Mouse (Mus musculus): ENCODE measurements around the gene Mvb12a. TPM values are rescaled to one million over a fixed set of nuclear protein-coding genes. Genes with fewer than 3 reads are reported as not detected.

Gene Mvb12a
- polyA plus RNA-seq (2011; ENCODE audit: insufficient read depth, insufficient read length, low read depth, missing spikeins): 72.6 and 74.1 TPM in 2 replicates

- Histone ChIP-seq H3K4me1 (ENCODE audit: control insufficient read depth, insufficient read depth, low read length) (no peaks in the 10 kb centered on the region), H3K9me3 (replicated peaks; ENCODE audit: control insufficient read depth, insufficient read depth, low read length, poor library complexity, severe bottlenecking) (no peaks in the 10 kb centered on the region), H3K27ac (ENCODE audit: insufficient read depth, low read length) (no peak within 1 kb of the TSS), H3K4me3 (ENCODE audit: low read depth, low read length) (peak within 1 kb of the TSS; percentile 94), H3K9ac (ENCODE audit: low read depth, poor library complexity, severe bottlenecking) (peak within 1 kb of the TSS; percentile 69), H3K36me3 (ENCODE audit: control insufficient read depth, insufficient read depth, low read length, poor library complexity, severe bottlenecking) (peaks cover 14% of the 10 kb centered on the region), H3K27me3 (ENCODE audit: control insufficient read depth, insufficient read depth, low read length, poor library complexity, severe bottlenecking) (no peaks in the 10 kb centered on the region)
- TF ChIP-seq POLR2A (IDR thresholded peaks at IDR 0.05; ENCODE audit: insufficient read depth, low read length) (no peak), CTCF (IDR thresholded peaks at IDR 0.05; ENCODE audit: low read depth, low read length) (no peak), EP300 (IDR thresholded peaks at IDR 0.05; ENCODE audit: insufficient read depth, low read depth, low read length) (no peak)
These were observed at the start of gene Mvb12a for GRCm38 (mm10) chr8:71542632-71543343. Gene Mvb12a (plus strand): TSS chr8:71542922.

GRCm38 (mm10) chr8:71495039-71495438, 47.7 kb upstream of the Mvb12a start:
- peak overlapping the region; percentile 19; the same call in 1 of the 2 replicates for H3K9ac ChIP-seq (ENCODE audit: low read depth, poor library complexity, severe bottlenecking)
- no peaks in the 10 kb centered on the region for H3K9me3 ChIP-seq (replicated peaks; ENCODE audit: control insufficient read depth, insufficient read depth, low read length, poor library complexity, severe bottlenecking)
- peaks cover 10% of the 10 kb centered on the region for H3K4me1 ChIP-seq (ENCODE audit: control insufficient read depth, insufficient read depth, low read length)
- TF ChIP-seq EP300 (IDR thresholded peaks at IDR 0.05; ENCODE audit: insufficient read depth, low read depth, low read length) (peak; percentile 17; the same call in 1 of the 2 replicates), CTCF (IDR thresholded peaks at IDR 0.05; ENCODE audit: low read depth, low read length) (peak; percentile 76), POLR2A (IDR thresholded peaks at IDR 0.05; ENCODE audit: insufficient read depth, low read length) (no peak)
- peaks cover 31% of the 10 kb centered on the region for H3K36me3 ChIP-seq (ENCODE audit: control insufficient read depth, insufficient read depth, low read length, poor library complexity, severe bottlenecking)
- H3K27ac ChIP-seq (ENCODE audit: insufficient read depth, low read length): no peak overlapping the region
- no peak overlapping the region for H3K4me3 ChIP-seq (ENCODE audit: low read depth, low read length)
- no peaks in the 10 kb centered on the region for H3K27me3 ChIP-seq (ENCODE audit: control insufficient read depth, insufficient read depth, low read length, poor library complexity, severe bottlenecking)

GRCm38 (mm10) chr8:71495811-71496210, 46.9 kb upstream of the Mvb12a start:
- Histone ChIP-seq H3K36me3 (ENCODE audit: control insufficient read depth, insufficient read depth, low read length, poor library complexity, severe bottlenecking) (peaks cover 25% of the 10 kb centered on the region), H3K27ac (ENCODE audit: insufficient read depth, low read length) (peak overlapping the region; percentile 22), H3K4me3 (ENCODE audit: low read depth, low read length) (no peak overlapping the region), H3K27me3 (ENCODE audit: control insufficient read depth, insufficient read depth, low read length, poor library complexity, severe bottlenecking) (no peaks in the 10 kb centered on the region), H3K4me1 (ENCODE audit: control insufficient read depth, insufficient read depth, low read length) (peaks cover 10% of the 10 kb centered on the region), H3K9ac (ENCODE audit: low read depth, poor library complexity, severe bottlenecking) (no peak overlapping the region), H3K9me3 (replicated peaks; ENCODE audit: control insufficient read depth, insufficient read depth, low read length, poor library complexity, severe bottlenecking) (no peaks in the 10 kb centered on the region)
- TF ChIP-seq CTCF (IDR thresholded peaks at IDR 0.05; ENCODE audit: low read depth, low read length) (no peak), POLR2A (IDR thresholded peaks at IDR 0.05; ENCODE audit: insufficient read depth, low read length) (no peak), EP300 (IDR thresholded peaks at IDR 0.05; ENCODE audit: insufficient read depth, low read depth, low read length) (no peak)

- Histone ChIP-seq H3K27me3 (ENCODE audit: control insufficient read depth, insufficient read depth, low read length, poor library complexity, severe bottlenecking) (no peaks in the 10 kb centered on the region), H3K27ac (ENCODE audit: insufficient read depth, low read length) (0 out of 2 replicates have a peak overlapping the region, but pooled peaks have one; percentile 17), H3K4me3 (ENCODE audit: low read depth, low read length) (no peak overlapping the region), H3K4me1 (ENCODE audit: control insufficient read depth, insufficient read depth, low read length) (peaks cover 8% of the 10 kb centered on the region), H3K9ac (ENCODE audit: low read depth, poor library complexity, severe bottlenecking) (peak overlapping the region; percentile 15; the same call in 1 of the 2 replicates), H3K9me3 (replicated peaks; ENCODE audit: control insufficient read depth, insufficient read depth, low read length, poor library complexity, severe bottlenecking) (no peaks in the 10 kb centered on the region), H3K36me3 (ENCODE audit: control insufficient read depth, insufficient read depth, low read length, poor library complexity, severe bottlenecking) (peaks cover 22% of the 10 kb centered on the region)
- TF ChIP-seq EP300 (IDR thresholded peaks at IDR 0.05; ENCODE audit: insufficient read depth, low read depth, low read length): no peak
- TF ChIP-seq CTCF (IDR thresholded peaks at IDR 0.05; ENCODE audit: low read depth, low read length): peak; percentile 13
These were observed 46.2 kb upstream of the Mvb12a start for GRCm38 (mm10) chr8:71496481-71496880.

- H3K4me1 ChIP-seq (ENCODE audit: control insufficient read depth, insufficient read depth, low read length): peaks cover 8% of the 10 kb centered on the region
- TF ChIP-seq CTCF (IDR thresholded peaks at IDR 0.05; ENCODE audit: low read depth, low read length) (no peak), POLR2A (IDR thresholded peaks at IDR 0.05; ENCODE audit: insufficient read depth, low read length) (no peak), EP300 (IDR thresholded peaks at IDR 0.05; ENCODE audit: insufficient read depth, low read depth, low read length) (no peak)
- H3K36me3 ChIP-seq (ENCODE audit: control insufficient read depth, insufficient read depth, low read length, poor library complexity, severe bottlenecking): peaks cover 18% of the 10 kb centered on the region
- H3K27me3 ChIP-seq (ENCODE audit: control insufficient read depth, insufficient read depth, low read length, poor library complexity, severe bottlenecking): no peaks in the 10 kb centered on the region
- no peaks in the 10 kb centered on the region for H3K9me3 ChIP-seq (replicated peaks; ENCODE audit: control insufficient read depth, insufficient read depth, low read length, poor library complexity, severe bottlenecking)
- no peak overlapping the region for H3K9ac ChIP-seq (ENCODE audit: low read depth, poor library complexity, severe bottlenecking)
- H3K27ac ChIP-seq (ENCODE audit: insufficient read depth, low read length): peak overlapping the region; percentile 34; the same call in 1 of the 2 replicates
- no peak overlapping the region for H3K4me3 ChIP-seq (ENCODE audit: low read depth, low read length)
These were observed 45.6 kb upstream of the Mvb12a start for GRCm38 (mm10) chr8:71497077-71497645.

All from ES-Bruce4 (cell line).